Mouse (Mus musculus): ENCODE results near the gene Prpf3. TPM values are rescaled to one million over a fixed set of nuclear protein-coding genes. Genes with fewer than 3 reads are reported as not detected.
"Not testable (repeated sequence)": the region's sequence is repeated elsewhere in the genome, so short reads cannot be mapped to it uniquely, and the experiment has no call there.

Prpf3 gene
- polyA plus RNA-seq, 1 experiment from 2014 or later, result 47.4 TPM

GRCm38 (mm10) chr3:95894317-95895160, 38.9 kb upstream of the Prpf3 start:
- peak overlapping the region; percentile 68 for H3K4me2 ChIP-seq (ENCODE audit: low read length)
- 23% methylated on average over 16 of the region's 16 CpGs for WGBS
- ATAC-seq (peak; percentile 5; the same call in 1 of the 2 replicates), DNase-seq (ENCODE audit: low spot score) (no peak)
- H3K27ac ChIP-seq (ENCODE audit: low read depth, low read length), result peak overlapping the region; percentile 44; the same call in 1 of the 2 replicates
- no peaks in the 10 kb centered on the region for H3K9me3 ChIP-seq (replicated peaks; ENCODE audit: control insufficient read depth, low read length)
- H3K9ac ChIP-seq (ENCODE audit: low read length), result peak overlapping the region; percentile 71
- H3K4me3 ChIP-seq (ENCODE audit: low read depth, low read length), result peak overlapping the region; percentile 48
- H3K4me1 ChIP-seq (ENCODE audit: control insufficient read depth, insufficient read depth, low read length), result peaks cover 5% of the 10 kb centered on the region; the same call in 1 of the 2 replicates
- no peaks in the 10 kb centered on the region for H3K27me3 ChIP-seq (replicated peaks; ENCODE audit: control insufficient read depth, insufficient read depth, low read length)
- peaks cover 12% of the 10 kb centered on the region for H3K36me3 ChIP-seq (ENCODE audit: control insufficient read depth, insufficient read depth, low read length)

DNA sequence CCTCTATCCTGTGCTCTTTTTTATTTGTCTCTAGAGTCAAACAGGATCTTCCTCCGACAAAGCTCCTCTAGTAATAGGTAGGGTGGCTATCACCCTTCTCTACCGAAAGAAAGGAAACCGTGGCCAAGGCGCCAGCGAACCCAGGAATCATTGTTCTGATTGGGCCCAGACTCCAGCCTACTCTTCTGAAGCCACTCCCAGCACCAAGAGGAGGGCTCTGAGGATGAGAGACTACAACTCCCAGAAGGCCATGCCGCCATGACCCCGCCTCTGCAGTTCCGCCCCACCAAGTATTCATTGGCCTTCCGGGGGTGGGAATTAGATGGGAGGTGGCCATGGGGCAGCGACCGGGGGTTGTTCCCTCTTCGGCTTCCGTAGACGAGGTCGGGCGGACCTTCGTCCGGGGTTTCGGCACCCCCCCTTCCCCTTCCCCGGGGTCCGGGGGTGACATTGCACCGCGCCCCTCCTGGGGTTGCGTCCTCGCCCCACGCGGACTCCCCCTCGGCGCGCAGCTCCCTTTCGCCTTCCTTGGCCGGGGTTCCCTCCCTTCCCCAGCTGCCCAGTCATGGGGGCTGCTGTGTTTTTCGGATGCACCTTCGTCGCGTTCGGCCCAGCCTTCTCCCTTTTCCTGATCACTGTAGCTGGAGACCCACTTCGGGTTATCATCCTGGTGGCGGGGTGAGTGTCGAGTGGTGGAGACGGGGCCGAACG, 38.1 kb upstream of the Prpf3 start, which contains the start of gene Aph1a:
Gene Aph1a (plus strand): TSS at position 364 of the 711 bp plus-strand sequence.
- not testable (repeated sequence) for H3K27me3 ChIP-seq (replicated peaks; ENCODE audit: control insufficient read depth, insufficient read depth, low read length); H3K4me1 ChIP-seq (ENCODE audit: control insufficient read depth, insufficient read depth, low read length); H3K9me3 ChIP-seq (replicated peaks; ENCODE audit: control insufficient read depth, low read length)
- Histone ChIP-seq H3K4me2 (ENCODE audit: low read length) (peak within 1 kb of the TSS; percentile 68), H3K36me3 (ENCODE audit: control insufficient read depth, insufficient read depth, low read length) (peaks cover 10% of the 10 kb centered on the region), H3K9ac (ENCODE audit: low read length) (peak within 1 kb of the TSS; percentile 71), H3K27ac (ENCODE audit: low read depth, low read length) (peak within 1 kb of the TSS; percentile 78), H3K4me3 (ENCODE audit: low read depth, low read length) (peak within 1 kb of the TSS; percentile 48)
- 0% methylated on average over 25 of the region's 43 CpGs for WGBS
- peak; percentile 99 for DNase-seq (ENCODE audit: low spot score)
- ATAC-seq, result peak; percentile 99

- DNase-seq (ENCODE audit: low spot score), result no peak
- whole genome bisulfite sequencing, result 34% methylated on average over 7 of the region's 7 CpGs
- ATAC-seq, result peak; percentile 1; the same call in 1 of the 2 replicates
Measured at GRCm38 (mm10) chr3:95893126-95893525, 37.4 kb upstream of the Prpf3 start.

GRCm38 (mm10) chr3:95892066-95893052, 36.7 kb upstream of the Prpf3 start:
- ATAC-seq (no peak), DNase-seq (ENCODE audit: low spot score) (no peak)
- no peak overlapping the region for H3K27ac ChIP-seq (ENCODE audit: low read depth, low read length)
- no peaks in the 10 kb centered on the region for H3K9me3 ChIP-seq (replicated peaks; ENCODE audit: control insufficient read depth, low read length)
- H3K4me2 ChIP-seq (ENCODE audit: low read length), result no peak overlapping the region
- no peak overlapping the region for H3K4me3 ChIP-seq (ENCODE audit: low read depth, low read length)
- H3K4me1 ChIP-seq (ENCODE audit: control insufficient read depth, insufficient read depth, low read length), result peaks cover 5% of the 10 kb centered on the region; the same call in 1 of the 2 replicates
- H3K27me3 ChIP-seq (replicated peaks; ENCODE audit: control insufficient read depth, insufficient read depth, low read length), result no peaks in the 10 kb centered on the region
- no peaks in the 10 kb centered on the region for H3K36me3 ChIP-seq (ENCODE audit: control insufficient read depth, insufficient read depth, low read length)
- no peak overlapping the region; the same call in 1 of the 2 replicates for H3K9ac ChIP-seq (ENCODE audit: low read length)
- 47% methylated on average over 11 of the region's 11 CpGs for WGBS

More at GRCm38 (mm10) chr3:95893126-95893525, 37.4 kb upstream of the Prpf3 start:
- peak overlapping the region; percentile 78 for H3K27ac ChIP-seq (ENCODE audit: low read depth, low read length)
- peaks cover 4% of the 10 kb centered on the region for H3K36me3 ChIP-seq (ENCODE audit: control insufficient read depth, insufficient read depth, low read length)
- peak overlapping the region; percentile 60 for H3K4me2 ChIP-seq (ENCODE audit: low read length)
- peak overlapping the region; percentile 48 for H3K4me3 ChIP-seq (ENCODE audit: low read depth, low read length)
- H3K27me3 ChIP-seq (replicated peaks; ENCODE audit: control insufficient read depth, insufficient read depth, low read length), result no peaks in the 10 kb centered on the region
- no peaks in the 10 kb centered on the region for H3K9me3 ChIP-seq (replicated peaks; ENCODE audit: control insufficient read depth, low read length)
- peaks cover 5% of the 10 kb centered on the region; the same call in 1 of the 2 replicates for H3K4me1 ChIP-seq (ENCODE audit: control insufficient read depth, insufficient read depth, low read length)
- H3K9ac ChIP-seq (ENCODE audit: low read length), result peak overlapping the region; percentile 71

DNA sequence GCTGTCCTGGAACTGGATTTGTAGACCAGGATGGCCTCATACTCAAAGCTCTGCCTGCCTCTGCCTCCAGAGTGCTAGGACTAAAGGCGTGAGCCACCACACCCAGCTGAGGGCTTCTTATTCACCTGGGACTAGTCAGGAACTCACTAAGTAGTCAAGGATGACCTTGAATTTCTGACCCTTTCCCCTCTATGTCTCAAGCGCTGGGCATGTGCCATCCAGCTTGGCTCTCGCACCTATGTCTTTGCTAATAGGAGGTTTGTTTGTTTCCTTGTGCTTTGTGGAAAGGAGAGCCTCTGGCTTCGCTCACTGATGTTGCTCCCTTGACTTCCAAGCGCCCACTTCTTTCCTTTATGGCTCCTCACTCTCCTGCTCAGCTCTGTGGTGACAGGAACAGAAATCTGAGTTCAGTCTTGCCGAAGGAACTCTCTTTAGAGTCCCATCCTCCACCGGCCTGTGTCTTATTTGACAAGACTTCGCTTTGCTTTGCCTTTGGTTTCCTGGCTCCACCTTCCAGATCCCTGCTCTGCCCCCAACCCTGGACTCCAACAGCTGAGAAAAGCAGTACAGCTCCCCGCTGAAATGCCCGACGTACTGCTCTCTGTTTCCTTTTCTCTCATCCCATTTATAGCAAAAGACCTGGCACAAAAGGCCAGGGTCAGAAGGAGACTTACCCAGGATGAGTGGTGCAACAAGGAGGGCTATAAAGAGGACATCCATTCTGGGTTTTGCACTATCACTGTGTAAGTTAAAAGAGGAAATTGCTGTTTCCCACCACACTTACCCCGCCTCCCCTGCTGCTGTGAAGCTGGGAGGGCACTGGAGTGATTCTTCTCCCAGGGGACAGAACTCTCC, 35.8 kb upstream of the Prpf3 start, which contains the start of gene BC028528:
Gene BC028528 (minus strand): TSS at position 795 of the 855 bp plus-strand sequence.
- no peak for ATAC-seq
- H3K27me3 ChIP-seq (replicated peaks; ENCODE audit: control insufficient read depth, insufficient read depth, low read length), result no peaks in the 10 kb centered on the region
- no peaks in the 10 kb centered on the region for H3K36me3 ChIP-seq (ENCODE audit: control insufficient read depth, insufficient read depth, low read length)
- no peaks in the 10 kb centered on the region for H3K9me3 ChIP-seq (replicated peaks; ENCODE audit: control insufficient read depth, low read length)
- H3K27ac ChIP-seq (ENCODE audit: low read depth, low read length), result no peak within 1 kb of the TSS; the same call in 1 of the 2 replicates
- H3K4me2 ChIP-seq (ENCODE audit: low read length), result no peak within 1 kb of the TSS
- H3K9ac ChIP-seq (ENCODE audit: low read length), result no peak within 1 kb of the TSS; the same call in 1 of the 2 replicates
- H3K4me1 ChIP-seq (ENCODE audit: control insufficient read depth, insufficient read depth, low read length), result peaks cover 5% of the 10 kb centered on the region; the same call in 1 of the 2 replicates
- H3K4me3 ChIP-seq (ENCODE audit: low read depth, low read length), result no peak within 1 kb of the TSS
- no peak for DNase-seq (ENCODE audit: low spot score)
- 32% methylated on average over 12 of the region's 12 CpGs for WGBS

DNA sequence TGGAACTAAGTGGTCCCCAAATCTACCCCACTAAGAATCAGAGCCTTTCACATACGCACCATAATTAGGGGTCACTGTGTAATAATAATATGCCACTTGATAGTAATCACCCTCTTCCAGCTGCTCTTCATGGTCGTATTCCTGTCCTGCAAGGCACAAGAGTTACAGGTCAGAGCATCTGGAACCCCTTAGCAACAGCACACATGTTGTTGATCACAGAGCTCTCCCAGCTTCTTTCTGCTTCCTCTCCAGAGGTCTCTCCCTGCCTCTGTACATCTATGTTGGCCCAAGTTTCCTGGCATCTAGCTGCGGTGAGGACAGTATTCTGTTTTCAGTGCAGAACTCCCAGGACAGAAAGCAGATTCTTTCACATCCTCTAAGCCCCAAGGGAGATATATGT, 34.0 kb upstream of the Prpf3 start:
- DNase-seq (ENCODE audit: low spot score) (no peak), ATAC-seq (no peak)
- Histone ChIP-seq H3K9me3 (replicated peaks; ENCODE audit: control insufficient read depth, low read length) (no peaks in the 10 kb centered on the region), H3K4me3 (ENCODE audit: low read depth, low read length) (no peak overlapping the region), H3K27ac (ENCODE audit: low read depth, low read length) (no peak overlapping the region), H3K27me3 (replicated peaks; ENCODE audit: control insufficient read depth, insufficient read depth, low read length) (no peaks in the 10 kb centered on the region), H3K36me3 (ENCODE audit: control insufficient read depth, insufficient read depth, low read length) (no peaks in the 10 kb centered on the region), H3K9ac (ENCODE audit: low read length) (no peak overlapping the region), H3K4me2 (ENCODE audit: low read length) (no peak overlapping the region), H3K4me1 (ENCODE audit: control insufficient read depth, insufficient read depth, low read length) (peaks cover 5% of the 10 kb centered on the region; the same call in 1 of the 2 replicates)
- WGBS, result 81% methylated on average over 3 of the region's 3 CpGs

GRCm38 (mm10) chr3:95887596-95887995, 31.9 kb upstream of the Prpf3 start:
- no peak for ATAC-seq
- DNase-seq (ENCODE audit: low spot score), result no peak
- WGBS, result 80% methylated on average over 4 of the region's 4 CpGs
- H3K4me2 ChIP-seq (ENCODE audit: low read length), result no peak overlapping the region
- H3K4me3 ChIP-seq (ENCODE audit: low read depth, low read length), result no peak overlapping the region
- no peak overlapping the region for H3K27ac ChIP-seq (ENCODE audit: low read depth, low read length)
- no peaks in the 10 kb centered on the region for H3K9me3 ChIP-seq (replicated peaks; ENCODE audit: control insufficient read depth, low read length)
- peaks cover 4% of the 10 kb centered on the region for H3K4me1 ChIP-seq (ENCODE audit: control insufficient read depth, insufficient read depth, low read length)
- no peaks in the 10 kb centered on the region for H3K36me3 ChIP-seq (ENCODE audit: control insufficient read depth, insufficient read depth, low read length)
- H3K27me3 ChIP-seq (replicated peaks; ENCODE audit: control insufficient read depth, insufficient read depth, low read length), result no peaks in the 10 kb centered on the region; the same call in 1 of the 2 replicates
- no peak overlapping the region for H3K9ac ChIP-seq (ENCODE audit: low read length)

All from forebrain, embryonic 14.5 days (tissue).